Mouse (Mus musculus) cerebellum, adult 2 months (tissue): ENCODE results near the gene Tor1b. TPM values are rescaled to one million over a fixed set of nuclear protein-coding genes. Genes with fewer than 3 reads are reported as not detected.

ENCODE experiments used
- DNase-seq, 2 experiments: peaks; one replicate each; pipeline ENCODE4 v3.0.0; 2021
- H3K27ac ChIP-seq: fragments of 200-500 bp; 2 replicates; pipeline ENCODE4 v1.5.1; 2012; ENCODE audit warnings: low read length, control low read depth, inconsistent platforms; ENCODE audit not compliant: insufficient read depth
- H3K27me3 ChIP-seq: fragments of 200-500 bp; 2 replicates; pipeline ENCODE4 v1.6.1; 2012; ENCODE audit warnings: inconsistent platforms, mild to moderate bottlenecking, low read length, moderate library complexity; ENCODE audit not compliant: control insufficient read depth, insufficient read depth
- H3K4me1 ChIP-seq: fragments of 200-500 bp; 2 replicates; pipeline ENCODE4 v1.6.1; 2011; ENCODE audit warnings: low read length; ENCODE audit not compliant: control insufficient read depth, insufficient read depth
- H3K4me3 ChIP-seq: fragments of 200-500 bp; replicated peaks from 2 replicates; pipeline ENCODE3; 2011; ENCODE audit warnings: mild to moderate bottlenecking, low read depth, low read length, control low read depth; ENCODE audit not compliant: insufficient read depth
- CTCF ChIP-seq: fragments of 200-500 bp; IDR thresholded peaks from 2 replicates; pipeline ENCODE4 v1.5.1; 2011; ENCODE audit warnings: low read depth, mild to moderate bottlenecking, control low read depth, low read length, moderate library complexity, borderline replicate concordance; ENCODE audit not compliant: insufficient read depth
- POLR2A ChIP-seq: fragments of 200-500 bp; IDR thresholded peaks from 2 replicates; pipeline ENCODE4 v1.6.1; 2011; ENCODE audit warnings: low read length, control low read depth, borderline replicate concordance; ENCODE audit not compliant: insufficient read depth
- WGBS: fragments of 180-500 bp; shearing (Covaris S2); methylation state at CpG from one replicate; pipeline ENCODE4 v1.1.7; 2018; 5-methylcytosine and 5-hydroxymethylcytosine counted together
- polyA plus RNA-seq: library from polyadenylated mRNA; depleted of rRNA; stranded (reverse); fragments of >200 nt; gene quantifications from 2 replicates; pipeline ENCODE4 v1.2.3, GENCODE M21; 2012

The Tor1b gene
- polyA plus RNA-seq, 1 experiment, result 38.0 TPM

GRCm38 (mm10) chr2:30952457-30952823 is 319 bp upstream of the Tor1b start:
- TF ChIP-seq POLR2A, result no peak
- TF ChIP-seq CTCF, result peak; percentile 17; the same call in 1 of the 2 replicates
- H3K27me3 ChIP-seq, result no peaks in the 10 kb centered on the region
- no peak for DNase-seq
- H3K4me1 ChIP-seq, result peaks cover 12% of the 10 kb centered on the region
- 23% methylated on average over 5 of the region's 5 CpGs for WGBS
- H3K4me3 ChIP-seq, result peak overlapping the region; percentile 68
- peak overlapping the region; percentile 10; the same call in 1 of the 2 replicates for H3K27ac ChIP-seq

DNA sequence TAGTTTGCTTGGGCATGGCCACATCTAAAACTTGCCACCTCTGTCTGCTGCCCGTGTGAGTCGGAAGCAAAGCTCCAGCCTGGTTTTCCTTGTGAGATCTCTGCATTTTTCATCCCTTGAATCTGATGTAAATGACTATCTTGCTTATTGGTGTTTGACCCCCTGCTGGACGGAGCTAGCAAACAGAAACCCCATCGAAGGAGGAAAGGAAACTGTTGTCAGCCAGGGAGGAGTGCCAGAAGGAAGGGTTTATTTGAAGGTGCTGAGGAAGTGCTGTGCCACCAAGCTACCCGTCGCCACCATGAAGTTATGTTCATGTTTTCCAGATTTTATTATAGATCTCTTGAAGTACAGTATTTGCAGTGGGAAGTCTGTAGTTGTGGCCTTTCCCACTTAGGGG is 2.0 kb downstream of the Tor1b start:
- DNase-seq, result no peak
- Histone ChIP-seq H3K27ac (no peak overlapping the region), H3K4me3 (peak overlapping the region; percentile 0), H3K4me1 (peaks cover 12% of the 10 kb centered on the region), H3K27me3 (no peaks in the 10 kb centered on the region)
- WGBS, result 43% methylated on average over 6 of the region's 6 CpGs
- TF ChIP-seq POLR2A, result no peak
- no peak for TF ChIP-seq CTCF

GRCm38 (mm10) chr2:30957511-30957910 is 4.8 kb downstream of the Tor1b start:
- no peaks in the 10 kb centered on the region for H3K27me3 ChIP-seq
- H3K27ac ChIP-seq, result no peak overlapping the region
- peaks cover 10% of the 10 kb centered on the region for H3K4me1 ChIP-seq
- DNase-seq, result no peak
- TF ChIP-seq CTCF, result no peak
- WGBS, result 34% methylated on average over 4 of the region's 4 CpGs
- H3K4me3 ChIP-seq, result no peak overlapping the region

DNA sequence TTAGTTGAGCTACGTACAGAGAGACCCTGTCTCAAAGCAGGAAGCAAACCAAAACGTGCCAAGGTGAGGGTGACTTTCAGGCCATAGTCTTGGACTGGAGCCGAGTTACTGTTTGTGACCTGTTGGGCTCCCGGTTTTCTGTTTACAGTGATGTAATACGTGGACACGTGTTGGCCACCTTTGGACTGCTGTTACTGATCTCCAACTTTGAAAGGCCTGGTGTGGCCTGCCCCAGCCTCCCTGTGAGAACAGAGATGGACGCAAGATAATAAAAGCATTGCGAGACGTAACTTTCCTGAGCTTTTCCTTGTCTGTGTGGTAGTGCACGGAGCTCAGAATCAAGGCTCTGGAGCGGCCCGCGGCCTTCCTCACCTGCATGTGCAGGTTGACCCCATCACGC is 6.0 kb downstream of the Tor1b start:
- H3K27me3 ChIP-seq, result no peaks in the 10 kb centered on the region
- peaks cover 10% of the 10 kb centered on the region for H3K4me1 ChIP-seq
- no peak for DNase-seq
- no peak overlapping the region for H3K27ac ChIP-seq
- H3K4me3 ChIP-seq, result no peak overlapping the region
- WGBS, result 88% methylated on average over 14 of the region's 14 CpGs
- no peak for TF ChIP-seq POLR2A
- no peak for TF ChIP-seq CTCF

- TF ChIP-seq POLR2A, result no peak
- DNase-seq, result no peak
- H3K27me3 ChIP-seq, result no peaks in the 10 kb centered on the region
- peaks cover 14% of the 10 kb centered on the region; the same call in 1 of the 2 replicates for H3K4me1 ChIP-seq
- H3K4me3 ChIP-seq, result no peak overlapping the region
- 33% methylated on average over 5 of the region's 5 CpGs for WGBS
- H3K27ac ChIP-seq, result no peak overlapping the region
Measured at GRCm38 (mm10) chr2:30959856-30960255, 7.1 kb downstream of the Tor1b start.

DNA sequence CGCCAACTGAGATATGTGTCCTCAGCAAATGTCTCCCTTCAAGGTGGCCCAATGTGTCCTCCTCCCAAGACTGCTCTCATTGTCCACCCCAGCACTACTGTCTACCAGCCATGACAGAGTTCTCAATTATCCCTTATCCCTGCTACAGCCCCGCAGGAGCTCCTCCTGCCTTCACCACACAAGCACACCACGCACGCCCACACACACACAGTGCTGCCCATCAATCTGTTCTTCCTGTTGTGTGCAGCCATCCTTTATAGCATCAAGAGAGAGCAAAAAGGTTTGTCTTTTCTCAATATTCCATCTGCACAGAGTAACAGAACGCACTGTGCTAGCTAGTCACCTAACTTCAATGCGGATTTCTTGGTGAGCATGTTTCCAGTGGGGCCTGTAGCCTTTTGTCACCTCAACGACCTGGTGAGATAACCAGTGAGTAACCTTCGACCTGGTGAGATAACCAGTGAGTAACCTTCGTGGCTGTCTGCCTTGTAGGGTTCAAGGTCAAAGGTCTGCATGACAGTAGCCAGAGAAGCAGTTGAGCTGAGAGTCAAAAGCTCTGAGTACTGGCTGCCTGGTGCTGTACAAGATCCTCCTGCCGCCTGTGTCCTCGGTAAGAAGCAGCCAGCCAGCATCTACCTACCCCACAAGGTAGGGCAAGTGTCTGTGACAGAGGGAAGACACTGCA is 10.0 kb downstream of the Tor1b start:
- DNase-seq, result no peak
- WGBS, result 82% methylated on average over 11 of the region's 11 CpGs
- no peak overlapping the region for H3K4me3 ChIP-seq
- no peaks in the 10 kb centered on the region for H3K27me3 ChIP-seq
- TF ChIP-seq POLR2A (no peak), CTCF (no peak)
- peaks cover 10% of the 10 kb centered on the region; the same call in 1 of the 2 replicates for H3K4me1 ChIP-seq
- no peak overlapping the region for H3K27ac ChIP-seq

GRCm38 (mm10) chr2:30965627-30966026 is 12.9 kb downstream of the Tor1b start:
- H3K27me3 ChIP-seq, result no peaks in the 10 kb centered on the region
- no peak for TF ChIP-seq CTCF
- TF ChIP-seq POLR2A, result no peak
- peaks cover 10% of the 10 kb centered on the region; the same call in 1 of the 2 replicates for H3K4me1 ChIP-seq
- no peak for DNase-seq
- H3K4me3 ChIP-seq, result no peak overlapping the region
- no peak overlapping the region for H3K27ac ChIP-seq
- 85% methylated on average over 8 of the region's 8 CpGs for WGBS

- no peak for TF ChIP-seq CTCF
- TF ChIP-seq POLR2A, result no peak
- 11% methylated on average over 16 of the region's 16 CpGs for WGBS
- peaks cover 10% of the 10 kb centered on the region; the same call in 1 of the 2 replicates for H3K4me1 ChIP-seq
- peak overlapping the region; percentile 59 for H3K4me3 ChIP-seq
- H3K27me3 ChIP-seq, result no peaks in the 10 kb centered on the region
- DNase-seq, result no peak
- H3K27ac ChIP-seq, result no peak overlapping the region; the same call in 1 of the 2 replicates
Measured at GRCm38 (mm10) chr2:30966826-30967225, 14.1 kb downstream of the Tor1b start.
